Mouse (Mus musculus): Measurements from ENCODE around the gene Sh3bp5l. TPM values are rescaled to one million over a fixed set of nuclear protein-coding genes. Genes with fewer than 3 reads are reported as not detected.

The Sh3bp5l gene
- total RNA-seq (2023; ENCODE audit: inconsistent age), result 20.2 to 31.2 TPM (median 22.2 TPM) in 4 replicates

DNA sequence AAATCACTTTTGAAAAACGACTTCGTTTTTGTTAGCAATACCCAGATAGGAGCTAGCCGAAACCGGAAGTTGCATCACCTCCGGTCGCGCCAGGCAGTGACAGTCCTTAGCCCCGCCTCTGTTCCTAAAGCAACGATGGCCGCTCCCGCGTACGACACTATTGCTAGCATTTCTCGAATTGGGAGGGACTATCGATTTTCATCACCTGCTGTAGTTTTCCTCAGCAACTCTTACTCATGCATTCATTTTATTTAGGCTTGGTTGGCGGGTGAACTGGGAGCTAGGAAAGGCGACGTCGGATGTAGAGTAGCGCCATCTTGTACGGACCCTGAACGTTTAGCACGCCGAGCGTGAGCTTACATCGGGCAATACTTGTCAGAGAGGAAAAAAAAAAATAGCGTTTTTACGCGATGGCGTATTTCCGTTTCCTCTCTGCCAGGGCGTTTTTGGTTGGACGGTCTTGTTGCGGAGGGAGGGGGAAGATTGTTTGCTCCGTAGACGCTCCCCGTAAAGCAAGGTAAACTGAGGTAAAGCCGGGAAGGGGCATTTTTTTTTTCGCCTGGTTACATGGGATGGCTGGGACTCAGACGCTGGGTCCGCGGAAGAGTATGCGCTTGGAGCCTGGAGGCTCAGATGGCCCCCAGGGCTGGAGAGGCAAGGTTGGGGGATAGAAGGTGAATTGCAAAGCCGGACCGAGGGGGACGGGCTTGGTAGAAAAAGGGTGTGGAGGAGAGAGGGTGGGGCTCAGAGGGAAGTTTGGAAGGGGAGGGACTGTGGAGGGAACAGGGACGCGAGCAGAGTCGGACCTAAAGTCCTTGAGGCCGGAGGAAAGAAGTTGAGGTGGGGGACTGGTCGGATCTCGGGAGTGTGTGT lies at the start of gene Sh3bp5l, which contains the start of gene Zfp672:
Gene Sh3bp5l, plus strand, starts transcription at position 449 of the 873 bp plus-strand sequence.
Gene Zfp672, minus strand, starts transcription at position 64 of the 873 bp plus-strand sequence.

DNA sequence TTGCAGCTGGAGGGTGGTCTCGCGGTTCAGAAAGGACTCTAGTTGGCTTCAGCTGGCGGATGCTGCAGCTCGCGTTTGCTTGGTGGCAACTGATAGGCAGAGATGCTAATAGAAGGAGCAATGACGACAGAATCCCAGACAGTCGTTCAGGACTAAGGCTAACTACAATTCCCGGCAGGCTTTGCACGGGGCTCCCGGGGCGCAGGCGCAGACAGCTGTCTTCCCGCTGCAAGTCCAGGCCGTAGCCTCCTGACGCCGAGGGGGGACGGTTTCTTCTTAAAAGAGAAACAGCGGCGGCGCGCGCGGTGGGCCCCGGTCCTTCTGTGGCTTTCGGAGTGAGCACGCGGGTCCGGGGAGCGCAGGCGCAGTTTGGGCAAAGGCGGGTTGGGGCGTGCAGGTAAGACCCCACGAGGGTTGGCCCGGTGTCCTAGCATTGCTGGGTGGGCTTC lies 23.6 kb upstream of the Sh3bp5l start, which contains the start of gene Zfp692:
Gene Zfp692, plus strand, starts transcription at position 210 of the 449 bp plus-strand sequence.

DNA sequence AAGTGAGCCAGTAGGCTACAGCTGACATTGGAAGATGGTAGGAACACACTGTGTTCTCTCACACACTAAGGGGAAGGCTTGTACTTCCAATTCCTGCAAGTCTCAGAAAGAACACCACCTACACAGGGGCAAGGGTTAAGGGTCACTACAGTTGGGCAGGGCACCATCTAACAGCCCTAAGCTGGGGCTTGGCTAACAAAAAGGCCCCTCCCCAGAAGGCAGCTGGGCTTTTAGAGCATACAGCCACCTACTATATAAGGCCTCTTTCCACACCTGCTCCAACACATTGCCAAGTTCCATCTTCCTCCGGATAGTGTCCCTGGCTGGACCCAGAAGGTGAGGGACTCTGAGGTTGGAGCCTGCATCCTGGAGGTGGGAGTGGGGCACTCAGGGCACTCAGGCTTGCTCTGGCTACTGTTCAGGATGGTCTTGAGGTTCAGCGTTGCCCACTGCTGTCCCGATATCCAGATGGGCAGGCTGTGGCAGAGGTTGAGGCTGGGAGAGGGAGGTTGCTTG lies 48.3 kb downstream of the Sh3bp5l start, which contains the start of gene Lypd8:
Gene Lypd8, plus strand, starts transcription at position 281 of the 516 bp plus-strand sequence.

Other genes starting within 250 kb of the Sh3bp5l start
- not detected in 4 replicates for gene Gm12248, start 237.6 kb upstream of the Sh3bp5l start, total RNA-seq (2023; ENCODE audit: inconsistent age)
- gene Cnot8, start 226.6 kb upstream of the Sh3bp5l start, total RNA-seq (2023; ENCODE audit: inconsistent age), result 60.1 to 62.6 TPM (median 60.8 TPM) in 4 replicates
- gene Gemin5, start 162.2 kb upstream of the Sh3bp5l start, total RNA-seq (2023; ENCODE audit: inconsistent age), result 19.0 to 25.7 TPM (median 23.6 TPM) in 4 replicates
- gene Mrpl22, start 159.1 kb upstream of the Sh3bp5l start, total RNA-seq (2023; ENCODE audit: inconsistent age), result 19.3 to 27.3 TPM (median 23.6 TPM) in 4 replicates
- 17.1 to 20.3 TPM (median 19.2 TPM) in 4 replicates for gene Igtp, start 131.2 kb upstream of the Sh3bp5l start, total RNA-seq (2023; ENCODE audit: inconsistent age)
- gene Irgm2, start 131.1 kb upstream of the Sh3bp5l start, total RNA-seq (2023; ENCODE audit: inconsistent age), result 7.3 to 12.0 TPM (median 8.3 TPM) in 4 replicates
- gene 4930438A08Rik, start 55.9 kb upstream of the Sh3bp5l start, total RNA-seq (2023; ENCODE audit: inconsistent age), result not detected in 4 replicates
- gene Zfp692, start 23.7 kb upstream of the Sh3bp5l start, total RNA-seq (2023; ENCODE audit: inconsistent age), result 29.9 to 31.8 TPM (median 30.8 TPM) in 4 replicates
- gene Zfp672, start 385 bp upstream of the Sh3bp5l start, total RNA-seq (2023; ENCODE audit: inconsistent age), result 26.9 to 29.1 TPM (median 27.9 TPM) in 4 replicates
- gene Lypd8, start 48.3 kb downstream of the Sh3bp5l start, total RNA-seq (2023; ENCODE audit: inconsistent age), result not detected in 4 replicates
- gene 1810065E05Rik, start 90.4 kb downstream of the Sh3bp5l start, total RNA-seq (2023; ENCODE audit: inconsistent age), result not detected in 4 replicates
- gene Gm12253, start 101.8 kb downstream of the Sh3bp5l start, total RNA-seq (2023; ENCODE audit: inconsistent age), result not detected in 4 replicates
- gene Lypd9, start 122.2 kb downstream of the Sh3bp5l start, total RNA-seq (2023; ENCODE audit: inconsistent age), result not detected in 4 replicates
- gene Olfr30, start 131.5 kb downstream of the Sh3bp5l start, total RNA-seq (2023; ENCODE audit: inconsistent age), result not detected in 4 replicates
- gene Olfr332, start 161.8 kb downstream of the Sh3bp5l start, total RNA-seq (2023; ENCODE audit: inconsistent age), result not detected in 4 replicates
- gene Olfr331, start 171.8 kb downstream of the Sh3bp5l start, total RNA-seq (2023; ENCODE audit: inconsistent age), result not detected in 4 replicates
- gene Olfr330, start 204.1 kb downstream of the Sh3bp5l start, total RNA-seq (2023; ENCODE audit: inconsistent age), result not detected in 4 replicates
- gene Olfr329-ps, start 215.7 kb downstream of the Sh3bp5l start, total RNA-seq (2023; ENCODE audit: inconsistent age), result not detected in 4 replicates
- gene Olfr328, start 224.9 kb downstream of the Sh3bp5l start, total RNA-seq (2023; ENCODE audit: inconsistent age), result 0.19 TPM in 1 of 4 replicates, not detected in the others
- not detected in 4 replicates for gene Olfr224, start 239.8 kb downstream of the Sh3bp5l start, total RNA-seq (2023; ENCODE audit: inconsistent age)
- not detected in 4 replicates for gene Olfr325, start 247.0 kb downstream of the Sh3bp5l start, total RNA-seq (2023; ENCODE audit: inconsistent age)

Measured in B cell, adult (primary cell).